Mouse (Mus musculus): Measurements from ENCODE around the gene Ivl.

Gene Ivl

GRCm38 (mm10) chr3:92573449-92574041, at the start of gene Ivl:
TSS of gene Ivl (minus strand) at chr3:92573735.
- DNase-seq, result no peak

GRCm38 (mm10) chr3:92621560-92621959, 48.0 kb upstream of the Ivl start, which contains the start of gene Lce6a:
TSS of gene Lce6a (minus strand) at chr3:92621660.
- DNase-seq, result no peak

- no peak for DNase-seq
Measured at GRCm38 (mm10) chr3:92609804-92610203, 36.3 kb upstream of the Ivl start.

- DNase-seq, result no peak
Measured at GRCm38 (mm10) chr3:92607392-92607791, 33.9 kb upstream of the Ivl start, which contains the start of gene 2210017I01Rik. TSS of gene 2210017I01Rik (minus strand) at chr3:92607492.

- DNase-seq, result no peak
Measured at GRCm38 (mm10) chr3:92602169-92602568, 28.6 kb upstream of the Ivl start.

GRCm38 (mm10) chr3:92600456-92600855, 26.9 kb upstream of the Ivl start:
- DNase-seq, result no peak

GRCm38 (mm10) chr3:92599973-92600372, 26.4 kb upstream of the Ivl start:
- DNase-seq, result no peak

GRCm38 (mm10) chr3:92598429-92598828, 24.9 kb upstream of the Ivl start:
- no peak for DNase-seq

GRCm38 (mm10) chr3:92588858-92589257, 15.3 kb upstream of the Ivl start, which contains the start of gene Smcp:
TSS of gene Smcp (minus strand) at chr3:92588997.
- no peak for DNase-seq

- DNase-seq, result no peak
Measured at GRCm38 (mm10) chr3:92587190-92587589, 13.7 kb upstream of the Ivl start.

GRCm38 (mm10) chr3:92585055-92585454, 11.5 kb upstream of the Ivl start:
- no peak for DNase-seq

- no peak for DNase-seq
Measured at GRCm38 (mm10) chr3:92583164-92583826, 9.8 kb upstream of the Ivl start.

GRCm38 (mm10) chr3:92579508-92579907, 6.0 kb upstream of the Ivl start:
- no peak for DNase-seq

GRCm38 (mm10) chr3:92578652-92579413, 5.3 kb upstream of the Ivl start:
- DNase-seq, result no peak

GRCm38 (mm10) chr3:92572514-92573155, 900 bp downstream of the Ivl start:
- no peak for DNase-seq

- DNase-seq, result no peak
Measured at GRCm38 (mm10) chr3:92568752-92569151, 4.8 kb downstream of the Ivl start.

- no peak for DNase-seq
Measured at GRCm38 (mm10) chr3:92565418-92565817, 8.1 kb downstream of the Ivl start.

- DNase-seq, result no peak
Measured at GRCm38 (mm10) chr3:92534411-92534810, 39.1 kb downstream of the Ivl start, which contains the start of gene 2310046K23Rik. TSS of gene 2310046K23Rik (minus strand) at chr3:92534511.

Data from right cerebral cortex, postnatal 4 days (tissue).